Mouse (Mus musculus): ENCODE data around the gene Pdgfa.

DNA sequence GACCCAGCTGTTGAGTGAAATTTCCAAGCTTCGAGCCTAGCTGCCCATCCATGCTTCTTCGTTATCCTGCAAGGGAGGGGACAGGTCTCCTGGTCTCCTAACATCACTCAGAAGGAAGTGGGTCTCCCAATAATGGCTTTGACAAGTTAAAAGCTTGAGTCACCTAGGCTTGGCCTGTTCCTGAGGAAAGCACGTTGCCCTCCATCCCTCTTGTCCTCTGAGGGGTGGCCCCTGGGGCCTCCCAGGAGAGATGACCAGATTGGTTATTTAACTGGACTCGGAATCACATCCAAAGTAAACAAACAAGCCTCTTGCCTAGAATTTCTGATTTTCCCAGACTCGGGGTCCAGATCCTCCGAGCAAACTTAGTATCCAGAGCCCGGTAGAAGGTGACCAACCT, 52.6 kb downstream of the Pdgfa start:
- TF ChIP-seq USF1 (IDR thresholded peaks at IDR 0.05; ENCODE audit: low read depth), result no peak
- no peak for TF ChIP-seq CTCF (IDR thresholded peaks at IDR 0.05; ENCODE audit: control insufficient read depth, insufficient read depth, insufficient read length)
- no peak for TF ChIP-seq CEBPB (IDR thresholded peaks at IDR 0.05; ENCODE audit: low read depth)
- no peak for TF ChIP-seq MYOD1 (IDR thresholded peaks at IDR 0.05; ENCODE audit: control insufficient read depth, insufficient read length, low read depth)
- no peak for TF ChIP-seq MYOG (IDR thresholded peaks at IDR 0.05; ENCODE audit: control insufficient read depth, extremely low read depth, insufficient read length)
- no peak for TF ChIP-seq MAX (IDR thresholded peaks at IDR 0.05)
- no peak for TF ChIP-seq FOSL1 (IDR thresholded peaks at IDR 0.05; ENCODE audit: insufficient read depth, low read length, poor library complexity, severe bottlenecking)

Data from C2C12 (cell line).